Mouse (Mus musculus): Measurements from ENCODE around the gene Tpd52l2.

- TF ChIP-seq GATA1 (IDR thresholded peaks at IDR 0.05; ENCODE audit: borderline replicate concordance, low read length) (no peak), FLI1 (IDR thresholded peaks at IDR 0.05; ENCODE audit: low read length) (no peak)
Observed at GRCm38 (mm10) chr2:181472256-181472827, 24.6 kb upstream of the Tpd52l2 start.
